Mouse (Mus musculus): ENCODE data around the gene Aarsd1.
"Not testable (repeated sequence)": the region's sequence is repeated elsewhere in the genome, so short reads cannot be mapped to it uniquely, and the experiment has no call there.

Gene Aarsd1

DNA sequence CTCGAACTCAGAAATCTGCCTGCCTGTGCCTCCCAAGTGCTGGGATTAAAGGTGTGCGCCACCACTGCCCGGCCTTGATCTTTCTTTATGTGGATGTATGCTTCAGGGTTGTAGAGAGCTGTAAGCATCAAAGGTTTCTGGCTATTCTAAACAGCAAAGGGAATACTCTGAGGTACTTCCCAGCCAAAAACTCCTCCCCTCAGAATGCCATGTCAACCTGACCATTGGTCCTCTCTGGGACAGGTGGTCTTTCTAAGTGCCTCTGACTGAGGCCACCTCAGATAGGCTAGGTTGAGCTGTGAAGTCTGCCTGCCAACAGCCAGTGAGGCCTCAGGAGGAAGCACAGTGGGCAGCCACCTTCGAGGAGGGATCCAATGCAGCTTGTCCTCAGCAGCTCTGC lies 31.5 kb upstream of the Aarsd1 start:
- in situ Hi-C loops (cut with MboI; ENCODE audit: low pct_unique_long_range_greater_than_20kb in 1 of 2, low sequenced_read_pairs in 2 of 2, unreplicated experiment in 1 of 2), result no loop called here

DNA sequence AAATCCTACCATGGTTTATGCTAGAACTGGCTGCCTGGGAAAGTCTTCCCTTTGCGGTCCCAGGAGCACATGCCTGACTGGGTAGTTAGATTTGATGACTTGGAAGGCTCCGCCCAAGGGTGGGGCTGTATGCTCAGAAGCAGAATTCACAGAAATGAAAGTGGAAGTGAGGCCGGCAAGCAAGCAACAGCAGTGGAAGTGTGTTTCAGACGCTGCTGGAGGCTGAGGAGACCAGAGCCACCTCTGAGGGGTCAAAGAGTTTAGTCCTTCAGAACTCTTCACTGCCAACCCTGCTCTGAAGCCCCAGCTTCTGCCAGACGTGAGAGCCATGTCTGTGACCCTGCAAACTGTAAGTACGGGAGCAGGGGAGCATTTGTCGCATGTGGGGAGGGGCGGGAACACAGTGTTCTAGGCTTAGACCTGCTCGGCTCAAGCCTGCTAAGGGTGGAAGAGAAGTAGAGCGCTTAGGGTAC lies 30.9 kb upstream of the Aarsd1 start, which contains the start of gene Ifi35:
Ifi35 (plus strand) TSS at position 134 of the 473 bp plus-strand sequence.
- in situ Hi-C loops (cut with MboI; ENCODE audit: low pct_unique_long_range_greater_than_20kb in 1 of 2, low sequenced_read_pairs in 2 of 2, unreplicated experiment in 1 of 2), result no loop called here

DNA sequence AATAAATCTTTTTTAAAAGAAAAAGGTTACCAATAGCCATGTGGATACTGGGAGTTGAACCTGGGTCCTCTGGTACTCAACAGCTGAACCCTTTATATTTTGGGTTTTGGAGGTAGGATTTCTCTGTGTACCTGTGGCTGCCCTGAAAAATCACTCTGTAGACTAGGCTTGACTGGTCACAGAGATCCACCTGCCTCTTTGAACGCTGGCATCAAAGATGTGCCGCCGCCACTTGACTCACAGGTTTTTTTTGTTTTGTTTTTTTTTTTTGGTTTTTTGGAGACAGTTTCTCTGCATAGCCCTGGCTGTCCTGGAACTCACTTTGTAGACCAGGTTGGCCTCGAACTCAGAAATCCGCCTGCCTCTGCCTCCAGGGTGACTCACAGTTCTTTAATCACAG lies 30.4 kb upstream of the Aarsd1 start:
- in situ Hi-C loops (cut with MboI; ENCODE audit: low pct_unique_long_range_greater_than_20kb in 1 of 2, low sequenced_read_pairs in 2 of 2, unreplicated experiment in 1 of 2), result no loop called here

DNA sequence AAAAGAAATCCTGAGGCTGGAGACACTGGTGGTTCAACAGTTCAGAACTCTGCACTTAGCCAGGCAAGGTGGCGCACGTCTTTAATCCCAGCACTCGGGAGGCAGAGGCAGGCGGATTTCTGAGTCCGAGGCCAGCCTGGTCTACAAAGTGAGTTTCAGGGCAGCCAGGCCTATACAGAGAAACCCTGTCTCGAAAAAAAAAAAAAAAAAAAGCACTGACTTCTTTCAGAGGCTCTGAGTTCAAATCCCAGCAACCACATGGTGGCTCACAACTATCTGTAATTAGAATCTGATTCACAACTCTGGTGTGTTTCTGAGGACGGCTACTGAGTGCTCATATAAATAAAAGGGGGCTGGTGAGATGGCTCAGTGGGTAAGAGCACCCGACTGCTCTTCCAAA lies 29.4 kb upstream of the Aarsd1 start:
- in situ Hi-C loops (cut with MboI; ENCODE audit: low pct_unique_long_range_greater_than_20kb in 1 of 2, low sequenced_read_pairs in 2 of 2, unreplicated experiment in 1 of 2), result not testable (repeated sequence)

DNA sequence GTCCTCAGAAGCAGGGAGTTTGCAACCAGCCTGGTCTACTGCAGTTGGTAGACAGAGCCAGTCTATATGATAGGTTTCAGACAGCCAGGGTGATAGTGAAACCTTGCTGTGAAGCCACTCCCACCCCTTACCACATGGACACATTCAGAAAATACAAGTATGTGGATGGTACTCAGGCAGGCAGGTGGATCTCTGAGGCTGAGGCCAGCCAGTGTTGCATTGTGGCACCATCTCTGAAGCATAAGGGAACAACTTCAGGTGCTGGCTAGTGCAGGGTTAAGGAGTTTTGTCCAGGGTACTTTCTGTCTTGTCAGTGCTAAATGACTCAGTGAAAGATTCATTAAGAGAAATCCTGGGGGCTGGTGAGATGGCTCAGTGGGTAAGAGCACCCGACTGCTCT lies 28.9 kb upstream of the Aarsd1 start:
- in situ Hi-C loops (cut with MboI; ENCODE audit: low pct_unique_long_range_greater_than_20kb in 1 of 2, low sequenced_read_pairs in 2 of 2, unreplicated experiment in 1 of 2), result no loop called here

DNA sequence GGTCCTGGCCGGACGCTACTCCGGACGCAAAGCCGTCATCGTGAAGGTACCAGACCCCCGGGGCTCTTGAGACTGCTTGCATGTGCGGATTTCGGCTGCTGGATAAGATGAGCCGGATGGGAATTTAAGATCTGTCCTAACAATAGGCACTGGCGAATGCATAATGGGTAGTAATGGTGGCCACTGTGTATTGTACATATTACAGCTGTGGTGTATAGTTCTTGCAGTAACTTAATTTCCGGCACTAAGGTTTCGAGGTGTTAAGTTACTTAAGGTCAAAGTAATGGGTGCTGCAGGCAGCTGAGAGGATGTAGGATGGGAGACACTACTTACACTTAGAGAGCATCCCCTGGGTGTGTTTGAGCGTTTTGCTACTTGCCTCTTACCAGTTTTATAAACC lies 25.3 kb upstream of the Aarsd1 start:
- in situ Hi-C loops (cut with MboI; ENCODE audit: low pct_unique_long_range_greater_than_20kb in 1 of 2, low sequenced_read_pairs in 2 of 2, unreplicated experiment in 1 of 2), result no loop called here

DNA sequence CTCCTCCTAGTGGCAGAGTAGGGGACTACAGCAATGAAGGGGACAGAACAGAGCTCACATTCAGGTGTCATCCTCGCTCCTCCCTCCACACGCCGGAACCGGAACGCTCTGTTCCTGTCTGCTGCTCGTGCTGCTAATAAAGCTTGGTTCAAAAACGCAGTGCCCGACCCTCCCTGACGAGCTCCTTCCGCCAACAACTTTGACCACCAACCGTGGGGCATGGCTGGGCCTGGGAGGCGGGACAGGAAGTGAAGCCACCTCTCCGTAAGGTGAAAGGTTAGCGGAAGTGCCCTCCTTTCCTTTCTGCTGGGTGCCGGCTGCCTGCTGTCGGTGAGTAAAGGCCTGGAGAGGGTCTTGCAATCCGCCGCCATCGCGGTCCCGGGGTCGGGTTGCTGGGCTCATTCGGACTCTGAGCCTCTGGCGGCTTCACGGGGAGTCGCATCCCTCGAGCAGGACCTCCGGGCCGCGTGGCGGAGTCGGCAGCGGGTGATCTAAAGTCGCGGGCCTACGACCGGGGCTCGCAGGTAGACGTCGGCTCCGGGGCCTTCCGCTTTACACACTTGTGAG lies 24.8 kb upstream of the Aarsd1 start, which contains the start of gene Rpl27:
Rpl27 (plus strand) TSS at position 172 of the 567 bp plus-strand sequence.
- in situ Hi-C loops (cut with MboI; ENCODE audit: low pct_unique_long_range_greater_than_20kb in 1 of 2, low sequenced_read_pairs in 2 of 2, unreplicated experiment in 1 of 2), result no loop called here

DNA sequence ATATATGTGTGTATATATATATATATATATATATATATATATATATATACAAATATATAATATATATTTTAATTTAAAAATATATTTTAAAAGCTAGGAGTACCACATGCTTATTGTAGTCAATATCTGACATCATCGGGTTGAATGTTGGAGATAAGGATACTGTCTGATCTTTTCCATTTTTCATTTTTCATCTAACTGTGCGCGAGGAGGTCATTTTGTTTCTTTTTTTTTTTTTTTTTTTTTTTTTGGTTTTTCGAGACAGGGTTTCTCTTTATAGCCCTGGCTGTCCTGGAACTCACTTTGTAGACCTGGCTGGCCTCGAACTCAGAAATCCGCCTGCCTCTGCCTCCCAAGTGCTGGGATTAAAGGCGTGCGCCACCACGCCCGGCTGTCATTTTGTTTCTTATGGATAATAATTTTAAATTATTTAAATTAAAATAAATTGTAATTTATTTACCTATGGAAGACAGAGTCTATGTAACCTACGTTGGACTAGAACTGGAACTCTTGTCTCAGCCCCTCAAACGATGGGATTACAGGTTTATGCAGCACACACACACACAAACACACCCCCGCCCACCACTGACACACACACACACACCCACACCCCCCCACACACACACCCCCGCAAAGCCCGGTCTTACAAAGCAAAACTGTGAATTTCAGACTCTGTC lies 24.2 kb upstream of the Aarsd1 start:
- in situ Hi-C loops (cut with MboI; ENCODE audit: low pct_unique_long_range_greater_than_20kb in 1 of 2, low sequenced_read_pairs in 2 of 2, unreplicated experiment in 1 of 2), result not testable (repeated sequence)

DNA sequence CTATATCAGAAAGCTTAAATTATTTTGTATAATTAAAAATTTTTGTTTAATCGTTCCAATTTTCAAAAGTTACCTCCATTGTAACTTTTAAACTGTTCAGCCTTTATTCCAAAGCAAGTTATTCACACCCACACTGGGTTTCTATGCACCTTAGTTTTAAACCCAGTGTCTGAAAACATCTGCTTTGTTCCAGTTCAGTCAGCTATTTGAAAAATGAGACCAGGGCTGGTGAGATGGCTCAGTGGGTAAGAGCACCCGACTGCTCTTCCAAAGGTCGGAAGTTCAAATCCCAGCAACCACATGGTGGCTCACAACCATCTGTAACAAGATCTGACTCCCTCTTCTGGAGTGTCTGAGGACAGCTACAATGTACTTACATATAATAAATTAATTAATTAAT lies 20.6 kb upstream of the Aarsd1 start:
- in situ Hi-C loops (cut with MboI; ENCODE audit: low pct_unique_long_range_greater_than_20kb in 1 of 2, low sequenced_read_pairs in 2 of 2, unreplicated experiment in 1 of 2), result not testable (repeated sequence)

DNA sequence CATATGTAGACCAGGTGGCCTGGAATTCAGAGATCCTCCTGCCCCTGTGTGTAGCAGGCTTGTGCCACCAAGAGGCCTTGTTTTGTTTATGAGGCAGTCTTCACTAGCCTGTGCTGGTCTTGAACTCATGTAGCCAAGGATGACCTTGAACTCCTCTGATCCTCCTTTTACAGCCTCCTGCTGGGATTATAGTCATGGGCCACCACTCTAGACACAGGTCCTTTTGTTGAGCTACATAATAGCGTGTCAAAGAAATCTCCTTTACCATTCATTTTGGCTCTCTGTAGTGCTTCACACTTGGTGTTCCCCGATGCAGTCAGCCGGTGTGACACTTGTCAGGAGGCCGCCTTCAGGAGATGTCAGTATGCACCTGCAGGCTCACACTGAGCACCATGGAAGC lies 19.5 kb upstream of the Aarsd1 start:
- in situ Hi-C loops (cut with MboI; ENCODE audit: low pct_unique_long_range_greater_than_20kb in 1 of 2, low sequenced_read_pairs in 2 of 2, unreplicated experiment in 1 of 2), result no loop called here

DNA sequence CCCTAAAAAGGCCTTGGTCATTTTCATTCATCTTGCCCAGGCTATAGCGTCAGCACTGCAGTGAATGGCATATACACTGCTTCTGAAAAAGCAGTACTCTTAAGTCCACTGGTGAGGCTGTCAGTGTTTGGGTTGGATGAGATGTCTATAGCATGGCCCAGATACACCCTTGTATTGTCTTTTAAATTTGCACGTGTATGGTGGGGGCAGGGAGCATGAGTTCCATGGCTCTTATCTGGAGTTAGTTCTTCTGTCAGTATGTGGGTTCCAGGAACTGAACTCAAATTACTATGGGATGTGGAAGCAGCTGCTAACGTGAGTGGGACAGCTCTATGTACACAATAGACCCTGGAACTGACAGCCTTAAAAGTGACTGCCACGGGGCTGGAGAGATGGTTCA lies 18.4 kb upstream of the Aarsd1 start:
- in situ Hi-C loops (cut with MboI; ENCODE audit: low pct_unique_long_range_greater_than_20kb in 1 of 2, low sequenced_read_pairs in 2 of 2, unreplicated experiment in 1 of 2), result no loop called here

DNA sequence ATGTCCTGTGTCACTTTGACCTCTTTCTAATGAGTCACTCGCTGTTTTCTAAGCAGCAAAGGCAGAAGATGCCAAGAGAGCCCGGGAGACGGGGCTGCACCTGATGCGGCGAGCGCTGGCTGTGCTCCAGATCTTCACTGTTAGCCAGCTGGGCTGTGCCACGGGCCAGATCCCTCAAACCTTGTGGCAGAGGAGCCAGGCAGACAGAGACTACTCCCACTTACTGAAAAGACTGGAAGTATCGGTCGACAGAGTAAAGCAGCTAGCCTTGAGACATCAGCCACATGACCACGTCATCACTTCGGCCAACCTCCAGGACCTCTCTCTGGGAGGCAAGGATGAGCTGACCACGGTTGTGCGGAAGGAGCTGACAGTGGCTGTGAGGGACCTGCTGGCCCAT lies 16.0 kb upstream of the Aarsd1 start:
- in situ Hi-C loops (cut with MboI; ENCODE audit: low pct_unique_long_range_greater_than_20kb in 1 of 2, low sequenced_read_pairs in 2 of 2, unreplicated experiment in 1 of 2), result no loop called here

DNA sequence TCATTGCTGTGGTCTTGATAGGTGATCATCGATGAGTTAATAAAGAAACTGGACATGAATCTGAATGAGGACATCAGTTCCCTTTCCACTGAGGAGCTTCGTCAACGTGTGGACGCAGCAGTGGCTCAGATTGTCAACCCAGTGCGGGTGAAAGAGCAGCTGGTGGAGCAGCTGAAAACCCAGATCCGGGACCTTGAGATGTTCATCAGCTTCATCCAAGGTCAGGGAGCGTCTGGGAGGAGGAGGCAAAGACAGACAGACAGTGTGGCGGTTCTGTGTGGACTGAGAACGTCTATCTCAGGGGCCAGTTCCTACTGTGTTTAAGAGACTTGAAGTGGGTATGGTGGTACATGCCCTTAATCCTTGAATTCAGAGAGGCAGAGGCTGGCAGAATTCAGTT lies 13.9 kb upstream of the Aarsd1 start:
- in situ Hi-C loops (cut with MboI; ENCODE audit: low pct_unique_long_range_greater_than_20kb in 1 of 2, low sequenced_read_pairs in 2 of 2, unreplicated experiment in 1 of 2), result no loop called here

DNA sequence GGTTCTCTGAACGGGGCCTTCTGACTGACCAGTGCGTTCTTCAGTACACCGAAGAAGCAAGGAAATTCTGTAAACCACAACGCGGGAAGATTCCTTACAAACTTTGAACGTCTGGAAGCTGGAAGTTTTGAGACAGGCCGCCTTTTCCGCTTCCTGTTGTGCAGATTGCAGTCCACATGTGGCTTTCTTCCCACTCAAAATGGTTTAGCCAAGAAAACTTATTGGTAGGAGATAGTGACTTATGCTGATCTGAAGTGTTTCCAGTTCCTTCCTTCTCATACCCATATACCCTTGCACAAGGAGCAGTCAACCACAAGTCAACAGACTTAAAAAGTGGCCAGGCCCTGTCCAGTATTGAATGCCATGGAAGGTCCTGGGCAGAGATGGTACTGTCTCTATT lies 8.8 kb upstream of the Aarsd1 start:
- in situ Hi-C loops (cut with MboI; ENCODE audit: low pct_unique_long_range_greater_than_20kb in 1 of 2, low sequenced_read_pairs in 2 of 2, unreplicated experiment in 1 of 2), result no loop called here

DNA sequence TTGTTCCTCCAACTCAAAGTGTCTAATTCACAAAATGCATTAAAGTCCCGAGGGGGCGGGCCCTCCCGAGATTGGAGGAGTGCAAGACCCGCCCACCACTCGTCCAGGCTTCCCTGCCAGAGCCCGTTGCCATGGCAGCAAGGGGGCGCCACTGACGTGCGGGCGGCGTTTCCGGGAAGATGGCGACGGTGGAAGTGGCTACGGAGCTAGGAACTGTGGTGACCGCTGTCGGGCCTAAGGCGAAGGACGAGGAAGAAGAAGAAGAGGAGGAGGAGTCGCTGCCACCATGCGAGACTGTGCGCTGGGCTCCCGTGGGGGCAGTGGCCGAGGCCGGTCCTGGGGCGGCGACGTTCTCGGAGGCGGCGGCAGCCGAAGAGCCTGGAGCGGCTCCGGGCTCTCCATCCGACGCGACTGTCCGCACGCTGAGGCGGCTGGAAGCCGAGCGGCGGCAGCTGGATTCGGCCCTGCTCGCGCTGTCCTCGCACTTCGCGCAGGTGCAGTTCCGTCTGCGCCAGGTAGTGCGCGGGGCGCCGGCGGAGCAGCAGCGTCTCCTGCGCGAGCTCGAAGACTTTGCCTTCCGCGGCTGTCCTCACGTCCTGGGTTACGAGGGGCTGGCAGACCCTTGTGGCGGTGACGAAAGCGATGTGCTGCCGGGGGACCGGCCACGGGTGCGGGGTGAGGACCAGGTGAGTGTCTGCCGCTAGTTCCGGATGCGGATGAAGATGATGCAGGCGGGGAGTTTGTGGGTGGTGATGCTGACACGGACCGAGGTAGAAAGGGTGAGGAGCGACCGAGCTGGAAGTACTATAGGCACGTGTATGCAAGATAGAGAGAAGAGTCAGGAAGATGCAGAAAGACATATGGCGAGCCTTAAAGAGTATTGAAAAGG lies 7.8 kb upstream of the Aarsd1 start, which contains the start of the genes Rundc1 and Ptges3l:
Rundc1 (plus strand) TSS at position 161 of the 889 bp plus-strand sequence.
Ptges3l (minus strand) TSS at position 409 of the 889 bp plus-strand sequence.
- in situ Hi-C loops (cut with MboI; ENCODE audit: low pct_unique_long_range_greater_than_20kb in 1 of 2, low sequenced_read_pairs in 2 of 2, unreplicated experiment in 1 of 2), result no loop called here

DNA sequence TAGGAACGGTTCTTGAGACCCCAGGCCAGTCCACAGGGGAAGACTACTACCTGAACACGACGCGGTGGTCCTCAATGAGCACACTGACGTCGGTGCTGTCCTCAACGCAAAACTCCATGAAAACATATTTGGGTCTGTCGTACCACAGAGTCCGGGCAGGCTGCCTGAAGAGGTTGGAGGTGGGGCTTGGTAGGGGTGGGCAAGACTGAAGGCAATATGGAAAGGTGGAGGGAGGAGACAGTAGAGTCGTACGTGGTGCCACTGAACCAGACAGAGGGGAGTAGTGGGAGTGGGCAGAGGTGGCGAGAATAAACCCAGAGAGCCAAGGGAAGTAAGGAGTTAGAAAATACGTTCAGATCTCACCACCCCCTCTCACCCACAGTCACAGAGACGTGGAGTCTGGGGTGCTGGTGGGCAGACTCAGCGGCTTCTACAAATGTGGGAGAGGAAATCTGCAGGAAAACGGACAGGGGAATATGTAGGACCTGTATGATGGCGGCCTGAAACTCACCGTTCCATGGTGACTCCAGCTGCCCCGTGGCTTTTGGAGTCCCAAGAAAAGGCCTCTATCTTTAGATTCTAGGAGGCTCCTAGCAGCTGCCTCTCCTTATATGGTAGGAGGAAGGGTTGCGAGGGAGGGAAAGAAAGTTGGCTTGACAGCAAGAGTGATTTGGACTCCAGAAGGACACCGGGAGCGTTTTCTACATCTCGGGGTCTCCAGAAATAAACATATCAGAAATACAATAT lies 6.9 kb upstream of the Aarsd1 start, which contains the start of gene Gm27029:
Gm27029 (minus strand) TSS at position 692 of the 747 bp plus-strand sequence.
- in situ Hi-C loops (cut with MboI; ENCODE audit: low pct_unique_long_range_greater_than_20kb in 1 of 2, low sequenced_read_pairs in 2 of 2, unreplicated experiment in 1 of 2), result no loop called here

DNA sequence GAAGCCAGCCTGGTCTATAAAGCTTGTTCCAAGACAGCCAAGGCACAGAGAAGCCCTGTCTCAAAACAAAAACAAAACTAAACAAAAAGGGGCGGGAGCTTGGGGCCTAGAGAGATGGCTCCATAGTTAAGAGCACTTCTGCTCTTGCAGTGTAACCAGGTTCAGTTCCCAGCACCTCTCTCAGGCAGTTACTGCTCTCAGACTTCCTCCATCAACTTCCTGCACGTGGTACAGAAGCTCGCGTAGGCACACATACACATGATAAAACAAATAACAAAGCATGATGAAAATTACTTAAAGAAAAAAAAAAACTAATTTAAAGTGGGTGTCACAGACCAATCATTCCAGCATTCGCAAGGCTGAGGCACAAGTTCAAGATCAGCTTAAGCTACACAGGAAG lies 2.7 kb upstream of the Aarsd1 start:
- in situ Hi-C loops (cut with MboI; ENCODE audit: low pct_unique_long_range_greater_than_20kb in 1 of 2, low sequenced_read_pairs in 2 of 2, unreplicated experiment in 1 of 2), result no loop called here

DNA sequence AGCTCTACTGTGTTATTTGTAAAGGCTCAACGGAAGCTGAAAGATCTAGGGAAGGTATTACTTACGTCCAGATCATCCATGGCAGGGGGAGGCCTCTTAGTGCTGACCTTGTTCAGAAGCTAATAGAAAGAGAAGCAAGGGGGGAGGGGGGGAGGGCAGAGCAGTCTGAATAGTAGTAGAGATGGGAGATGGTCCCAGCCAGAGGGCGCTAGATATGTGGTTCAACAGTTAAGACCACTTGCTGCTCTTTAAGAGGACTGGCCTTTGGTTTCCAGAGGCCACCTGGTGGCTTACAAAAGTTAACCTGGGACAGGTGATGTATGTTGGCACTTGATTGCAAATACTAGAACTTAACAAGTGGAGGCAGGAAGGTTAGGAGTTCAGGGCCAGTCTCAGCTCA lies 2.2 kb upstream of the Aarsd1 start:
- in situ Hi-C loops (cut with MboI; ENCODE audit: low pct_unique_long_range_greater_than_20kb in 1 of 2, low sequenced_read_pairs in 2 of 2, unreplicated experiment in 1 of 2), result no loop called here

Measured in mouse embryonic stem cell (cell line).